Mouse (Mus musculus): ENCODE measurements around the gene Lrrc75a. TPM values are rescaled to one million over a fixed set of nuclear protein-coding genes. Genes with fewer than 3 reads are reported as not detected.

Lrrc75a gene
- polyA plus RNA-seq, 1 experiment from 2014 or later = 13.6 TPM

GRCm38 (mm10) chr11:62629352-62630224 is 18.7 kb downstream of the Lrrc75a start:
- 0 out of 2 replicates have a peak, but pooled peaks have one; percentile 38 for ATAC-seq (ENCODE audit: insufficient read depth, low FRiP score, low TSS enrichment)
- no peak overlapping the region; the same call in 1 of the 2 replicates for H3K4me2 ChIP-seq (ENCODE audit: low read depth)
- H3K27me3 ChIP-seq (ENCODE audit: control insufficient read depth, insufficient read depth, low read length) = no peaks in the 10 kb centered on the region
- peak overlapping the region; percentile 14 for H3K9ac ChIP-seq (ENCODE audit: low read length)
- peak overlapping the region; percentile 87 for H3K27ac ChIP-seq (ENCODE audit: low read depth, low read length)
- H3K36me3 ChIP-seq (ENCODE audit: control insufficient read depth, insufficient read depth, low read length) = no peaks in the 10 kb centered on the region
- H3K9me3 ChIP-seq (ENCODE audit: control insufficient read depth, low read length) = no peaks in the 10 kb centered on the region
- WGBS = 0% methylated on average over 9 of the region's 9 CpGs
- H3K4me3 ChIP-seq (ENCODE audit: low read depth, low read length) = no peak overlapping the region
- peaks cover 32% of the 10 kb centered on the region for H3K4me1 ChIP-seq (ENCODE audit: control insufficient read depth, insufficient read depth, low read length)
- peak; percentile 81 for DNase-seq (ENCODE audit: low spot score)

GRCm38 (mm10) chr11:62624341-62625291 is 23.7 kb downstream of the Lrrc75a start:
- H3K4me2 ChIP-seq (ENCODE audit: low read depth) = no peak overlapping the region
- H3K9ac ChIP-seq (ENCODE audit: low read length) = no peak overlapping the region
- peaks cover 17% of the 10 kb centered on the region for H3K4me1 ChIP-seq (ENCODE audit: control insufficient read depth, insufficient read depth, low read length)
- ATAC-seq (ENCODE audit: insufficient read depth, low FRiP score, low TSS enrichment) = no peak
- H3K27me3 ChIP-seq (ENCODE audit: control insufficient read depth, insufficient read depth, low read length) = no peaks in the 10 kb centered on the region
- DNase-seq (ENCODE audit: low spot score) = no peak
- 57% methylated on average over 10 of the region's 10 CpGs for WGBS
- H3K27ac ChIP-seq (ENCODE audit: low read depth, low read length) = peak overlapping the region; percentile 36
- no peaks in the 10 kb centered on the region for H3K36me3 ChIP-seq (ENCODE audit: control insufficient read depth, insufficient read depth, low read length)
- H3K9me3 ChIP-seq (ENCODE audit: control insufficient read depth, low read length) = no peaks in the 10 kb centered on the region
- no peak overlapping the region for H3K4me3 ChIP-seq (ENCODE audit: low read depth, low read length)

GRCm38 (mm10) chr11:62622850-62623249 is 25.5 kb downstream of the Lrrc75a start:
- Histone ChIP-seq H3K4me1 (ENCODE audit: control insufficient read depth, insufficient read depth, low read length) (peaks cover 7% of the 10 kb centered on the region; the same call in 1 of the 2 replicates), H3K27me3 (ENCODE audit: control insufficient read depth, insufficient read depth, low read length) (no peaks in the 10 kb centered on the region), H3K4me2 (ENCODE audit: low read depth) (no peak overlapping the region), H3K27ac (ENCODE audit: low read depth, low read length) (no peak overlapping the region), H3K9me3 (ENCODE audit: control insufficient read depth, low read length) (no peaks in the 10 kb centered on the region), H3K36me3 (ENCODE audit: control insufficient read depth, insufficient read depth, low read length) (peaks cover 3% of the 10 kb centered on the region; the same call in 1 of the 2 replicates), H3K4me3 (ENCODE audit: low read depth, low read length) (no peak overlapping the region), H3K9ac (ENCODE audit: low read length) (no peak overlapping the region)
- DNase-seq (ENCODE audit: low spot score) (no peak), ATAC-seq (ENCODE audit: insufficient read depth, low FRiP score, low TSS enrichment) (no peak)
- WGBS = 53% methylated on average over 4 of the region's 4 CpGs

- H3K27ac ChIP-seq (ENCODE audit: low read depth, low read length) = no peak overlapping the region
- 84% methylated on average over 4 of the region's 4 CpGs for WGBS
- H3K4me3 ChIP-seq (ENCODE audit: low read depth, low read length) = no peak overlapping the region
- H3K9me3 ChIP-seq (ENCODE audit: control insufficient read depth, low read length) = no peaks in the 10 kb centered on the region
- H3K4me1 ChIP-seq (ENCODE audit: control insufficient read depth, insufficient read depth, low read length) = peaks cover 7% of the 10 kb centered on the region; the same call in 1 of the 2 replicates
- H3K9ac ChIP-seq (ENCODE audit: low read length) = no peak overlapping the region
- H3K36me3 ChIP-seq (ENCODE audit: control insufficient read depth, insufficient read depth, low read length) = peaks cover 3% of the 10 kb centered on the region; the same call in 1 of the 2 replicates
- DNase-seq (ENCODE audit: low spot score) = no peak
- ATAC-seq (ENCODE audit: insufficient read depth, low FRiP score, low TSS enrichment) = no peak
- H3K27me3 ChIP-seq (ENCODE audit: control insufficient read depth, insufficient read depth, low read length) = no peaks in the 10 kb centered on the region
- no peak overlapping the region for H3K4me2 ChIP-seq (ENCODE audit: low read depth)
Observed at GRCm38 (mm10) chr11:62621586-62622283, 26.6 kb downstream of the Lrrc75a start.

- Histone ChIP-seq H3K4me1 (ENCODE audit: control insufficient read depth, insufficient read depth, low read length) (peaks cover 7% of the 10 kb centered on the region; the same call in 1 of the 2 replicates), H3K36me3 (ENCODE audit: control insufficient read depth, insufficient read depth, low read length) (peaks cover 3% of the 10 kb centered on the region; the same call in 1 of the 2 replicates), H3K9me3 (ENCODE audit: control insufficient read depth, low read length) (no peaks in the 10 kb centered on the region), H3K4me2 (ENCODE audit: low read depth) (no peak overlapping the region), H3K27me3 (ENCODE audit: control insufficient read depth, insufficient read depth, low read length) (no peaks in the 10 kb centered on the region), H3K4me3 (ENCODE audit: low read depth, low read length) (no peak overlapping the region), H3K27ac (ENCODE audit: low read depth, low read length) (no peak overlapping the region), H3K9ac (ENCODE audit: low read length) (no peak overlapping the region)
- whole genome bisulfite sequencing = 96% methylated on average over 8 of the region's 8 CpGs
- no peak for DNase-seq (ENCODE audit: low spot score)
- no peak for ATAC-seq (ENCODE audit: insufficient read depth, low FRiP score, low TSS enrichment)
Observed at GRCm38 (mm10) chr11:62621079-62621478, 27.2 kb downstream of the Lrrc75a start.

- no peak overlapping the region for H3K4me3 ChIP-seq (ENCODE audit: low read depth, low read length)
- H3K27me3 ChIP-seq (ENCODE audit: control insufficient read depth, insufficient read depth, low read length) = no peaks in the 10 kb centered on the region
- no peak overlapping the region for H3K9ac ChIP-seq (ENCODE audit: low read length)
- H3K4me1 ChIP-seq (ENCODE audit: control insufficient read depth, insufficient read depth, low read length) = peaks cover 19% of the 10 kb centered on the region
- peaks cover 3% of the 10 kb centered on the region; the same call in 1 of the 2 replicates for H3K36me3 ChIP-seq (ENCODE audit: control insufficient read depth, insufficient read depth, low read length)
- no peak for DNase-seq (ENCODE audit: low spot score)
- 93% methylated on average over 4 of the region's 4 CpGs for WGBS
- no peak for ATAC-seq (ENCODE audit: insufficient read depth, low FRiP score, low TSS enrichment)
- H3K9me3 ChIP-seq (ENCODE audit: control insufficient read depth, low read length) = no peaks in the 10 kb centered on the region
- no peak overlapping the region for H3K4me2 ChIP-seq (ENCODE audit: low read depth)
- H3K27ac ChIP-seq (ENCODE audit: low read depth, low read length) = no peak overlapping the region
Observed at GRCm38 (mm10) chr11:62615456-62615855, 32.9 kb downstream of the Lrrc75a start.

- Histone ChIP-seq H3K4me2 (ENCODE audit: low read depth) (no peak overlapping the region), H3K36me3 (ENCODE audit: control insufficient read depth, insufficient read depth, low read length) (peaks cover 3% of the 10 kb centered on the region; the same call in 1 of the 2 replicates), H3K4me1 (ENCODE audit: control insufficient read depth, insufficient read depth, low read length) (peaks cover 19% of the 10 kb centered on the region), H3K27ac (ENCODE audit: low read depth, low read length) (peak overlapping the region; percentile 86; the same call in 1 of the 2 replicates), H3K9ac (ENCODE audit: low read length) (no peak overlapping the region; the same call in 1 of the 2 replicates), H3K9me3 (ENCODE audit: control insufficient read depth, low read length) (no peaks in the 10 kb centered on the region), H3K4me3 (ENCODE audit: low read depth, low read length) (no peak overlapping the region), H3K27me3 (ENCODE audit: control insufficient read depth, insufficient read depth, low read length) (no peaks in the 10 kb centered on the region)
- WGBS = 87% methylated on average over 8 of the region's 8 CpGs
- ATAC-seq (ENCODE audit: insufficient read depth, low FRiP score, low TSS enrichment) (no peak), DNase-seq (ENCODE audit: low spot score) (no peak)
Observed at GRCm38 (mm10) chr11:62614876-62615410, 33.4 kb downstream of the Lrrc75a start.
